Mouse (Mus musculus) lung, embryonic 16.5 days (tissue): ENCODE data around the gene Tlcd1. TPM values are rescaled to one million over a fixed set of nuclear protein-coding genes. Genes with fewer than 3 reads are reported as not detected.
A peak's percentile ranks its signal among the peaks of the same experiment; 100 is the strongest.

Experiments
- ATAC-seq: fragments of 200-750 bp; cut with Nextera tagmentation; 2 replicates; pipeline ENCODE4 v1.8.0; 2017; ENCODE audit warnings: low read depth, mild to moderate bottlenecking, moderate library complexity
- H3K27ac ChIP-seq: fragments of 300-500 bp; sonication (generic); 2 replicates; pipeline ENCODE4 v1.5.1; 2014; ENCODE audit warnings: mild to moderate bottlenecking, control low read depth, low read length
- H3K27me3 ChIP-seq: fragments of 300-500 bp; sonication (generic); 2 replicates; pipeline ENCODE4 v1.6.1; 2014; ENCODE audit warnings: low read depth, low read length, mixed read lengths; ENCODE audit not compliant: control insufficient read depth, insufficient read depth
- H3K36me3 ChIP-seq: fragments of 300-500 bp; sonication (generic); 2 replicates; pipeline ENCODE4 v1.6.1; 2014; ENCODE audit warnings: low read length; ENCODE audit not compliant: control insufficient read depth, insufficient read depth
- H3K4me1 ChIP-seq: fragments of 300-500 bp; sonication (generic); replicated peaks from 2 replicates; pipeline ENCODE4 v1.6.1; 2014; ENCODE audit warnings: low read length, mixed read lengths; ENCODE audit not compliant: control insufficient read depth, insufficient read depth
- H3K4me2 ChIP-seq: fragments of 300-500 bp; sonication (generic); 2 replicates; pipeline ENCODE4 v1.6.1; 2014; ENCODE audit warnings: low read depth, low read length, control low read depth
- H3K4me3 ChIP-seq: fragments of 300-500 bp; sonication (generic); 2 replicates; pipeline ENCODE4 v1.5.1; 2014; ENCODE audit warnings: mild to moderate bottlenecking, low read length, control low read depth
- H3K9ac ChIP-seq: fragments of 300-500 bp; sonication (generic); 2 replicates; pipeline ENCODE4 v1.6.1; 2014; ENCODE audit warnings: low read length, control low read depth
- H3K9me3 ChIP-seq: fragments of 300-500 bp; sonication (generic); 2 replicates; pipeline ENCODE4 v1.6.1; 2016; ENCODE audit warnings: low read length; ENCODE audit not compliant: control insufficient read depth
- WGBS: fragments of 180-500 bp; shearing (Covaris S2); extraction: QIAGEN DNeasy Blood & Tissue Kit; methylation state at CpG from one replicate; pipeline ENCODE4 v1.1.7; 2014; 5-methylcytosine and 5-hydroxymethylcytosine counted together
- polyA plus RNA-seq: library from polyadenylated mRNA; unstranded; fragments of >200 nt; fragmentation: Nextera tagmentation; extraction: Ambion mirVana; gene quantifications from 2 replicates; pipeline ENCODE4 v1.2.1, GENCODE M21; 2015

Gene Tlcd1
- polyA plus RNA-seq, 1 experiment from 2014 or later = 24.4 TPM

- WGBS = 71% methylated on average over 4 of the region's 4 CpGs
- Histone ChIP-seq H3K36me3 (no peaks in the 10 kb centered on the region), H3K4me1 (peaks cover 10% of the 10 kb centered on the region), H3K27me3 (no peaks in the 10 kb centered on the region), H3K4me3 (no peak overlapping the region), H3K27ac (no peak overlapping the region), H3K4me2 (no peak overlapping the region), H3K9ac (no peak overlapping the region), H3K9me3 (no peaks in the 10 kb centered on the region)
- no peak for ATAC-seq
Measured at GRCm38 (mm10) chr11:78171328-78171727, 5.2 kb upstream of the Tlcd1 start.

GRCm38 (mm10) chr11:78172034-78172747 is 4.3 kb upstream of the Tlcd1 start:
- peaks cover 3% of the 10 kb centered on the region for H3K4me1 ChIP-seq
- no peaks in the 10 kb centered on the region for H3K36me3 ChIP-seq
- 78% methylated on average over 16 of the region's 16 CpGs for WGBS
- no peak overlapping the region for H3K27ac ChIP-seq
- H3K4me2 ChIP-seq = no peak overlapping the region
- ATAC-seq = no peak
- no peaks in the 10 kb centered on the region for H3K9me3 ChIP-seq
- no peak overlapping the region for H3K9ac ChIP-seq
- no peak overlapping the region for H3K4me3 ChIP-seq
- no peaks in the 10 kb centered on the region for H3K27me3 ChIP-seq

DNA sequence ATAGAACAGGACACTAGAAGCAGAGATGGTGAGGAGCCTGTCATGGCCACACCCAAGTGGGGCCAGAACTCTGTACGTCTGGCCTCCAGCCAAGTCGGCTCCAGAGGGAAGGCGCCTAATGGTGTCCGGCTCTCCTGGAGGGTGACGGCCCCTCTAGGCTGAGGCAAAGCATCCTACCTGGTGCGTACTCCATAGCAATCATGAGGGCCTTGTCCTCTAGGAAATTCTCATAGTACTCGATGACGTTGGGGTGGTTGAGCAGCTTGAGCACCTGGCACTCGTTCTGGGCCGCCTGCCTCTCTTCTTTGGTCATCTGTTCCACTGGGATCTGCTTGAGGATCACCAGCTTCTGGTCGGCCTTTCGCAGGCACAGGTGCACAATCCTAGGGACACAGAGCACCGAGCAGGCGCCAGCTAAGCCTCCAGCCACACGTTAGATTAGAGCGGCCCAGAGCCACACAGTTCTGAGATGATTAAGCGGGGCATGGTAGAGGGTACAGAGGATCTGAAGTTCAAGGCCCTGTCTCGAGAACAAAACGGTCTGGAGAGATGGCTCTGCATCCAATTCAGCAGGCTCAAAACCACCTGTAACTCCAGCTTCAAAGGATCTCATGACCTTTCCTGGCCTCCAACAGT is 3.6 kb upstream of the Tlcd1 start:
- H3K9ac ChIP-seq = no peak overlapping the region
- H3K27me3 ChIP-seq = no peaks in the 10 kb centered on the region
- no peak overlapping the region for H3K4me2 ChIP-seq
- H3K36me3 ChIP-seq = no peaks in the 10 kb centered on the region
- no peak overlapping the region for H3K4me3 ChIP-seq
- no peak overlapping the region for H3K27ac ChIP-seq
- H3K9me3 ChIP-seq = no peaks in the 10 kb centered on the region
- WGBS = 72% methylated on average over 19 of the region's 19 CpGs
- H3K4me1 ChIP-seq = peaks cover 7% of the 10 kb centered on the region
- no peak for ATAC-seq

- Histone ChIP-seq H3K9ac (no peak overlapping the region), H3K4me3 (no peak overlapping the region), H3K4me1 (peaks cover 12% of the 10 kb centered on the region), H3K36me3 (no peaks in the 10 kb centered on the region), H3K9me3 (no peaks in the 10 kb centered on the region), H3K27me3 (no peaks in the 10 kb centered on the region), H3K4me2 (no peak overlapping the region), H3K27ac (no peak overlapping the region)
- WGBS = 68% methylated on average over 3 of the region's 3 CpGs
- ATAC-seq = no peak
Measured at GRCm38 (mm10) chr11:78174506-78174905, 2.0 kb upstream of the Tlcd1 start.

DNA sequence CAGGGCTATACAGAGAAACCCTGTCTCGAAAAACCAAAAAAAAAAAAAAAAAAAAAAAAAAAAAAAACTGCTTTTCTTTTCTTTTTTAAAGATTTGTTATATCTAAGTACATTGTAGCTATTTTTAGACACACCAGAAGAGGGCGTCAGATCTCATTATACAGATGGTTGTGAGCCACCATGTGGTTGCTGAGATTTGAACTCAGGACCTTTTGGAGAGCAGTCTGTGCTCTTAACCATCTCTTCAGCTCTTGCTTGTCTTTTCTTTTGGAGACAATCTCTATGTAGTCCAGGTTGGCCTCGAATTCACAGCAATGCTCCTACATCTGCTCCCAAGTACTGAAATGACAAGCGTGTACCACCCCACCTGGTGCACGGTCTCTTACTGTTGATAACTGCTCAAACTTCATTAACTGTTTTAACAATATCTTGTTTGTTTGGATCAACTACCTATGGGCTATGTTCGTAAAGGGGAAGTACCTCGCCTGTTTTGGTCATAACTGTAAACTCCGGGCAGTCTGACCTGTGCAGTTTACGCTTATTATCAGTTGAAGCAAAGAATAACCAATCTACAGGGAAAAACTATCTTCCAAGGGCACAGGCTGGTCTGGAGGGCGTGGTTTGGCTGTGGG is 625 bp upstream of the Tlcd1 start:
- no peak for ATAC-seq
- Histone ChIP-seq H3K27me3 (no peaks in the 10 kb centered on the region), H3K9ac (peak overlapping the region; percentile 66), H3K9me3 (no peaks in the 10 kb centered on the region), H3K4me1 (peaks cover 26% of the 10 kb centered on the region), H3K36me3 (peaks cover 9% of the 10 kb centered on the region), H3K4me2 (peak overlapping the region; percentile 78), H3K27ac (peak overlapping the region; percentile 98), H3K4me3 (peak overlapping the region; percentile 78)
- WGBS = 1% methylated on average over 9 of the region's 10 CpGs

- Histone ChIP-seq H3K27me3 (no peaks in the 10 kb centered on the region), H3K9ac (peak overlapping the region; percentile 66), H3K27ac (peak overlapping the region; percentile 98), H3K4me1 (peaks cover 33% of the 10 kb centered on the region), H3K4me3 (peak overlapping the region; percentile 78), H3K36me3 (peaks cover 15% of the 10 kb centered on the region), H3K4me2 (peak overlapping the region; percentile 78), H3K9me3 (no peaks in the 10 kb centered on the region)
- WGBS = under 1% methylated on average over 23 of the region's 23 CpGs
- ATAC-seq = no peak
Measured at GRCm38 (mm10) chr11:78176905-78177331, 407 bp downstream of the Tlcd1 start.

DNA sequence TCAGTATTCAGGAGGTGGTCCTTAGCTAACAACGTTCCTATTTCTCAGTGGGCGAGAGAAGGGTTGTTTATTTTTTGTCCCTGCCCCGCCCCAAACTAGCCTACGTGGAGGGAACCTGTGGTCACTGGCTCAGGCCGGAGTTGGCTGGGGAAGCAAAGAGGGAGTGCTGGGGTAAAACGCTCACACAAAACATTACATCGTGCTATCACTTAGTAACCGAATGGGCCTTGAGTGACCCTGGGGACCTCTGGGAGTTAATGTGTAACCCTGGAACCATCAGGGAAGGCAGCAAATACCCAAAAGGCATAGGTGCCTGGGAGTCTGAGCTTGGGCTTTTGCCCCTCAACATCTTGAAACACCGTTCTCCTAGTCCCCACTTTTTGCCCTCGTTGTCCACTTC is 926 bp downstream of the Tlcd1 start:
- H3K4me2 ChIP-seq = peak overlapping the region; percentile 78
- peaks cover 18% of the 10 kb centered on the region for H3K36me3 ChIP-seq
- peak overlapping the region; percentile 66 for H3K9ac ChIP-seq
- no peaks in the 10 kb centered on the region for H3K27me3 ChIP-seq
- under 1% methylated on average over 10 of the region's 10 CpGs for WGBS
- peak overlapping the region; percentile 98 for H3K27ac ChIP-seq
- ATAC-seq = peak; percentile 4
- H3K4me1 ChIP-seq = peaks cover 39% of the 10 kb centered on the region
- H3K9me3 ChIP-seq = no peaks in the 10 kb centered on the region
- H3K4me3 ChIP-seq = peak overlapping the region; percentile 78

GRCm38 (mm10) chr11:78177903-78178858 is 1.7 kb downstream of the Tlcd1 start:
- WGBS = 1% methylated on average over 75 of the region's 84 CpGs
- H3K27ac ChIP-seq = peak overlapping the region; percentile 98
- peak overlapping the region; percentile 78 for H3K4me2 ChIP-seq
- H3K36me3 ChIP-seq = peaks cover 18% of the 10 kb centered on the region
- H3K4me3 ChIP-seq = peak overlapping the region; percentile 78
- peak overlapping the region; percentile 80 for H3K9ac ChIP-seq
- no peaks in the 10 kb centered on the region for H3K9me3 ChIP-seq
- H3K27me3 ChIP-seq = no peaks in the 10 kb centered on the region
- ATAC-seq = peak; percentile 84
- H3K4me1 ChIP-seq = peaks cover 36% of the 10 kb centered on the region
